10 mouse cellular contexts compared by ENCODE assay signal in the genomic region with DNA sequence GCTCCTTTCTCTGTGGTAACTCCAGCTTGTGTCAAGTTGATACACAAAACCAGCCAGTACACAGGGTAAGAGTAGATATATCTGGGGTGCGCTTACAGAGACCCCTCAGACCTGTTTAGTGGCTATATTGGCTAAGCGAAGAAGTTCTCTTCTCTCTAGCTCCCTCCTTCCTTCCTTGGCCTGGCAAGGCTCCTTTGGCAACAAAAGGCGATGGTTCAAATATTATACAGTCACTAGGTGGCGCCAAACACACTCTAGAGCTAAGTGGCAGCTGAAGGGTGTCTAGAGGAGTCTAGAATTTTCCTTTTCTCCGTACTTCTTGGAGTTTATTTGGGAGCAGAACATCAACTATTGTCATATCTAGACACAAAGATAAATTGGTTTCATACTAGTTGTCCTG. TPM values are rescaled to one million over a fixed set of nuclear protein-coding genes. Genes with fewer than 3 reads are reported as not detected.
DNase-seq lines count a peak whose midpoint lies in the region; ATAC-seq and TF ChIP-seq lines count a peak whose summit lies in the region.
"Had no signal": no experiment of that assay in that cellular context is flagged by ENCODE, and none has a peak within 500 bp of the region (broad histone marks: within the 10 kb centered on the region; RNA-seq: fewer than 3 reads in every experiment).

No protein-coding gene starts in this region.

- H3K4me1 ChIP-seq in midbrain, postnatal 0 days (ENCODE audit: insufficient read depth, low read length), result no peaks in the 10 kb centered on the region

- no peaks in the 10 kb centered on the region for H3K9me3 ChIP-seq in midbrain, postnatal 0 days (ENCODE audit: low read length)

- peak; percentile 83 for ATAC-seq in frontal cortex, adult (ENCODE audit: low TSS enrichment)
- ATAC-seq in midbrain, postnatal 0 days (ENCODE audit: low FRiP score), result no peak
- no peak for ATAC-seq in inflammation-experienced regulatory T-cells, adult 6 months

- no peaks in the 10 kb centered on the region for H3K36me3 ChIP-seq in midbrain, postnatal 0 days (ENCODE audit: insufficient read depth, low read length)

- TF ChIP-seq CTCF in midbrain, postnatal 0 days (IDR thresholded peaks at IDR 0.05), result peak; percentile 85

- WGBS in midbrain, postnatal 0 days, result 25% methylated on average over 5 of the region's 5 CpGs

- H3K27ac ChIP-seq in midbrain, postnatal 0 days (ENCODE audit: low read depth, low read length), result no peak overlapping the region

- no peak overlapping the region for H3K4me2 ChIP-seq in midbrain, postnatal 0 days (ENCODE audit: low read depth, low read length, poor library complexity, severe bottlenecking)

- H3K9ac ChIP-seq in midbrain, postnatal 0 days (replicated peaks; ENCODE audit: low read length, poor library complexity, severe bottlenecking), result no peak overlapping the region

- no peaks in the 10 kb centered on the region for H3K27me3 ChIP-seq in midbrain, postnatal 0 days (ENCODE audit: insufficient read depth, low read length)

- H3K4me3 ChIP-seq in midbrain, postnatal 0 days (ENCODE audit: low read depth, low read length), result no peak overlapping the region

- DNase-seq in frontal cortex, postnatal 25 days (ENCODE audit: low spot score in 2 of 2), result no peak
- peak; percentile 40 to 57 for DNase-seq in right cerebral cortex, adult 2 months (ENCODE audit: low spot score in 2 of 2)
- no peak for DNase-seq in right cerebral cortex, postnatal 36 days (ENCODE audit: low spot score in 2 of 2)
- DNase-seq in embryo, embryonic 10.5 days (ENCODE audit: low spot score), result peak; percentile 91
- peak; percentile 14 to 66 for DNase-seq in layer of hippocampus, adult 18-20 months (ENCODE audit: low spot score in 2 of 2)
- peak; percentile 89 for DNase-seq in midbrain, postnatal 0 days (ENCODE audit: low spot score)

RNA-seq across cellular contexts. Expression of a gene that starts 37.7 kb away (rescaled TPM):
- not detected for total RNA-seq in layer of hippocampus, adult 18-20 months (2021)
- not detected in 2 replicates for total RNA-seq in midbrain, postnatal 0 days (2014; rRNA removed)
- polyA plus RNA-seq in midbrain, postnatal 0 days (2015; fragmentation: Nextera tagmentation; extraction: Ambion mirVana), result 0.09 TPM in 1 of 2 replicates, not detected in the other
- not detected for polyA plus RNA-seq in inflammation-experienced regulatory T-cells, adult 6 months (2017; shearing (Covaris generic))
- total RNA-seq: adrenal gland, adult 18-20 months; neutrophil, adult 5-6 weeks had no signal

RNA-seq across cellular contexts. Expression of a gene that starts 50.4 kb away (rescaled TPM):
- total RNA-seq in layer of hippocampus, adult 18-20 months (2021), result under 1 TPM; 0.07 to 0.13 TPM
- 3.4 and 7.6 TPM in 2 replicates for total RNA-seq in midbrain, postnatal 0 days (2014; rRNA removed)
- polyA plus RNA-seq in midbrain, postnatal 0 days (2015; fragmentation: Nextera tagmentation; extraction: Ambion mirVana), result 0.14 and 0.23 TPM in 2 replicates
- not detected for polyA plus RNA-seq in inflammation-experienced regulatory T-cells, adult 6 months (2017; shearing (Covaris generic))
- total RNA-seq: neutrophil, adult 5-6 weeks had no signal

Comparison
In these comparisons a context has a peak if more than half of its experiments do, and no peak if none do; other contexts are left out.
1. DNase-seq: peak in right cerebral cortex, adult 2 months (2 of 2), embryo, embryonic 10.5 days (single experiment), layer of hippocampus, adult 18-20 months (2 of 2) and midbrain, postnatal 0 days (single experiment); none in frontal cortex, postnatal 25 days (0 of 2) and right cerebral cortex, postnatal 36 days (0 of 2).